Mouse (Mus musculus) gastrocnemius, postnatal 14 days (tissue): ENCODE measurements around the gene Myo1f. TPM values are rescaled to one million over a fixed set of nuclear protein-coding genes. Genes with fewer than 3 reads are reported as not detected.

Source experiments
- DNase-seq: peaks from one replicate; pipeline ENCODE4 v3.0.0; 2021; ENCODE audit warnings: mixed read lengths
- intact Hi-C: fragments of 180-260 bp; cut with DNase I; formaldehyde crosslinking; loops from one replicate; pipeline ENCODE4 v1.15.1; 2025; ENCODE audit warnings: low total_unique reads
- long read RNA-seq, 2 experiments: library from polyadenylated mRNA; stranded (forward); transcript quantifications; one replicate each; pipeline ENCODE4 v2.0.0; 2021
- total RNA-seq, 2 experiments: library from RNA; stranded (reverse); gene quantifications; 2 replicates each; pipeline ENCODE4 v1.2.3; 2021

The Myo1f gene
- 1 to 10 TPM in 1 of 2 experiments, under 1 TPM in 1; 0.93 to 1.4 TPM for total RNA-seq
- long read RNA-seq, experiment 1, partial matches to known transcripts, result 0 of 2 reads
- long read RNA-seq, experiment 1, other reads (novel, unspliced or antisense), result 0 of 2 reads
- long read RNA-seq, experiment 2, partial matches to known transcripts, result 0 of 2 reads
- long read RNA-seq, experiment 2, other reads (novel, unspliced or antisense), result 1 of 2 reads

- intact Hi-C loops, result no loop called here
- peak; percentile 23 for DNase-seq
These were observed at the start of gene Myo1f for GRCm38 (mm10) chr17:33555223-33555855. Gene Myo1f (plus strand): TSS chr17:33555707.

GRCm38 (mm10) chr17:33508386-33508785, 47.1 kb upstream of the Myo1f start:
- intact Hi-C loops, result no loop called here
- DNase-seq, result no peak

DNA sequence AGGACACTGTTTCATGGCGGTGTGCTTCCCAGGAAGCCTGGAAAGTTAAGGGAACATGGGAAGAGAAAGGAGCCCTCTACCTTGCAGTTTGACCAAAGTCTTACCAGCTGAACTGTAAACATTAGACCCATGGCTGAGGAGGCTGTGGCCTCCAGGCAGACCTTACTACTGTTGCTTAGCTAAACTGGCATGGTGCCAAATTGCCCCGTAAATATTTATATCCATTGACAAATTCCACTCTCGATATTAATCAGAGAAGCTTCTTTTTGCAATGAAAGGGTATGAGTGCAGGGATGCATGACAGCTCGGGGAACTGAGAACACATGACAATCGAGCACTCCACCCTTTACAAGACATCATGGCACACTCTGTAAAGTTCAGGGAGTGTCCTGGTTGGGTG, 45.3 kb upstream of the Myo1f start:
- intact Hi-C loops, result no loop called here
- no peak for DNase-seq

DNA sequence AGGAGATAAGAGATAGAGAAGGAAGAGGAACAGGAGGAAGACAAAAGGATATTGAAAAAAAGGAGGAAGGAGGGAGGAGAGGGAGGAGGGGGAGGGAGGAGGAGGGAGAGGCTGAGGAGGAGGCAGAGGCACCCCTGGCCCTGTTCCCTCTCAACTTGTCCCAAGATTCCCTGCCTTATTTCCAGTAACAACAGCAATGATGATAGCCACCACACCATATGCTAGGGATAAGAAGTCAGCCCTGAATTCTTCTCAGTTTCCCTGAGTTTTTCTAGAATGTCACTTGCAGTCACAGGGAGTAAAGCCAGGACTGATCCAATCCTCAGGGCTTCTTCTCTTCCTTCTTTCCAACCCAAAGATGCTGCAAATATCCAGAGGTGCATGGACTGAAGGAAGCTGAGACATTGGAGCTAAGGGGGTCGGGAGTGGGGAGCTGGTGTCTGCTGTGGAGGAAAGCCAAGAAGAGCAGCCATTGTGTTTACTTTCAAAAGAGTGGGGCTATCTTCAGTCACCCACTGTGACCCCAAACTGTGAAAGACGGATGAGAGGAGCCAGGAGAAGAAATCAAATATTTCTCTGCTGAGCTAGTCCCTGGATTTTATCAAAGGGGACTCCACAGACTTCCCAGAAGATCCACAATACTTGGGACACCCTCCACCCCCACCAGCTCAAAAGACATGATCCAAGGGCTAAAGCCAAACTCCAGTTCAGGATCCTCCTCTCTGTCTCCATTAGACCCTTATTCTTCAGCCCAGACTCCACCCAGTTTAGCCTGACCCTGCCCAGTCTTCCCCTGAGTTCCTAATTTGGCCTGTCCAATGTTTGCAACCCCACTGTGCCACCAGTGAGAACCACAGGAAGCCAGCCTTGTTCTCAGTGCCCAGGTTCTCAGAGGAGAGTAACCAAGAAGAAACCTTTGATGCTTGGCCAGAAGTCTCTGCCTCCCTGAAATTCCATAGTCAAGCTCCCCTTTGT, 42.8 kb upstream of the Myo1f start:
- intact Hi-C loops, result no loop called here
- no peak for DNase-seq

- intact Hi-C loops, result no loop called here
- DNase-seq, result no peak
These were observed 41.6 kb upstream of the Myo1f start for GRCm38 (mm10) chr17:33513874-33514273.

DNA sequence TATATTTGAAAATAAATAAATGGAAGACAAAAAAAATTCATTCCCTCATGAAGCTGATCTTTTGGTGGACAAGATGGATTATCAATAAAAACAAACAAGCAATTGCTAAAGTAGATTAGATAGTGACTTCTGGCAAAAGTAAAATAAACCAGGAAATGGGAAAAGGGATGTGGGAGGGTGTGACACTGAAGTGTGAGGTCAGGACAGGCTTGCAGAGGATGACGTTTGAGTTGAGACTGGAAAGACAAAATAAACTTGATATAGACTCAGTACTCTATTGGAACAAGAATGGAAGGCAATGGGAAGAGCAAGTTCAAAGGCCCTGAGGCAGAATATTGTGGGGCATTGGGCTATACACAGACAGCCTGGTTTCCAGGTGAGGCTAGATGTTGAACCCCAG, 35.1 kb upstream of the Myo1f start:
- intact Hi-C loops, result no loop called here
- no peak for DNase-seq

GRCm38 (mm10) chr17:33523431-33523917, 32.0 kb upstream of the Myo1f start:
- no peak for DNase-seq
- intact Hi-C loops, result no loop called here

- peak; percentile 85 for DNase-seq
- intact Hi-C loops, result no loop called here
These were observed 31.4 kb upstream of the Myo1f start, which contains the start of gene Adamts10 for GRCm38 (mm10) chr17:33523918-33524755. Gene Adamts10 (plus strand): TSS chr17:33524204.

DNA sequence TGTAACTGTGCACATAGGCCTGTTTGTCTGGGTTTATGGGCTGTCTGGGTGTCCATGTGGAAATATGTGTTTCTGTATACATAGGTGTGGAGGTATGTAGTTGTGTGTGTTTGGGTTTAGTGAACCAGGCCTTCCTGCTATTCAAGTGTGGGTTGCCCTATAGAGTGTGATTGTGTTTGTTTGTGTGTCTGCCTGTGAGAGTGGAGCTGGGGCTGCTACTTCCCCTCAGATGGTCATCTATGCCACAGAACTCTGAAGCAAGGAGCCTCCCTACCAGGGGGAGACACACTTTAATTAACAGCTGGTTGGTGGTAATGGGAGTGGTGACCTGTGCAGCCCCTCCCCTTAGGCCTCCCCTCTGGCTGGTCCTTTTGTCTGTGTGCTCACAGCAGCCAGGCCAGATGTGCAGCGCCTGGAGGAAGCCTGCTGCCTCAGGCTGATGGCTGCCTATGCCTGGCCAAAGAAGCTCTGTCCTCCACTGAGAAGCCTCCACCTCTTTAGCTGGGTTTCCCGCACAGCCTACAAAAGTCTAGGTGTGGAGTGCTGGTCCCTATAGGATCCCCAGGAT, 30.6 kb upstream of the Myo1f start:
- peak; percentile 40 for DNase-seq
- intact Hi-C loops, result no loop called here

GRCm38 (mm10) chr17:33526506-33526905, 29.0 kb upstream of the Myo1f start:
- intact Hi-C loops, result no loop called here

DNA sequence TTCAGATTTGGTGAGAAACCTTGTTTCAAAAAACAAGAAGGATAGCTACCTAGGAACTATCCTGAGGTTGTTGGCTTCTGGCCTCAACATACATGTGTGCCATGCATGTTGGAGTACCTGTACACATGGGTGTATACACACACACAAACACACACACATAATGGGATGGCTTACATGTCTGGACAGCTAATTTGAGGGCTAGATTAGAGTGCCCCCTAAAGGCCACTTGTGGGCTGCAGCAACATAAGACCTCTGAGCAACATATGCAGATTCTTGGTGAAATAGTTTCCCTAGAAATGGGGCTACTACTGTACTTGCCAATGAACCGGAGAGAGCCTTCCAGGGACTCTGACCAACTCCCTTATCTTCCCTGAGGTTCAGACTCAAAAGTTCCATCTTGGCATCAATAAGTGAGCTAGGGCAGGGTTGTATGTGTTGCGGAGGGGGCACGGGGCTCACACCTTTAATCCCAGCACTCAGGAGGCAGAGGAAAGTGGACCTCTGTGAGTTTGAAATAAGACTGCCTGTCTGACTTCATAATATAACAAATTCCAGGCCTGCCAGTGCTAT, 16.3 kb upstream of the Myo1f start:
- intact Hi-C loops, result loop anchor here (2.0 kb wide), 1 partner anchor 98 kb away; no protein-coding TSS in a partner anchor
- DNase-seq, result no peak

More at GRCm38 (mm10) chr17:33526506-33526905, 29.0 kb upstream of the Myo1f start:
- peak; percentile 22 for DNase-seq

DNA sequence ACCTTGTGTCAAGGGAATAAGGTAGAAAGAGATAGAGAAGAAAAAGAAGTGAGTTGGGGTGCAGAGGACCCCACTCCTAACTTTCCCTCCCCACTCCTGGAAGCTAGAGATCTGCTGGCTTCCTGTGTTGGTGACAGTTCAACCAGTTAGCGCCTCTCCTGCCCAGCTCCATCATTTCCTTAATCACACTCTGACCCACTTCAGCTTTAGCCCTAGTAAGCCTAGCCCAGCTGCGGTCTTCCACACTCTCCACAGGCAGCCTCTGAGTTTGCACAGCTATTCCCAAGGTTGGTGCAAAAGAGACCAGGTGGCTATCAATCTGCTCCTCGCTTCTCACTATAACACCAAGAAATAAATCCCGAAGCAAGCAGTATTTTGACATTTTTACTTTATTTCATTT, 15.6 kb upstream of the Myo1f start:
- intact Hi-C loops, result loop anchor here (2.0 kb wide), 1 partner anchor 99 kb away; no protein-coding TSS in a partner anchor
- DNase-seq, result no peak

- no peak for DNase-seq
- intact Hi-C loops, result no loop called here
These were observed 6.3 kb upstream of the Myo1f start for GRCm38 (mm10) chr17:33549212-33549611.

DNA sequence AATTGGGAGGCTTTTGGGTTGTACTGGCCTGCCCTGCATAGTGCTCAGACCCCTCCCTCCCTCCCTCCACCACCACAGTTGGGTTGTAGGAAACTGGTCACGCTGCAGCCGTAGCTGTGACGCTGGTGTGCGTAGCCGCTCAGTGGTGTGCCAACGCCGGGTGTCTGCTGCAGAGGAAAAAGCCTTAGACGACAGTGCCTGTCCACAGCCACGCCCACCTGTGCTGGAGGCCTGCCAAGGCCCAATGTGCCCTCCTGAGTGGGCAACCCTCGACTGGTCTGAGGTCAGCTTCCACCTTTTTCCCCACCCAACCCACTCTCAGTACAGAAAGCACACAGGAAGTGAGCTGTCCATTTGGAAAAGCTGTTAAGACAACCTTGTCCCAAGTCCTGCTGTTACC, 5.1 kb upstream of the Myo1f start:
- peak; percentile 17 for DNase-seq
- intact Hi-C loops, result no loop called here

DNA sequence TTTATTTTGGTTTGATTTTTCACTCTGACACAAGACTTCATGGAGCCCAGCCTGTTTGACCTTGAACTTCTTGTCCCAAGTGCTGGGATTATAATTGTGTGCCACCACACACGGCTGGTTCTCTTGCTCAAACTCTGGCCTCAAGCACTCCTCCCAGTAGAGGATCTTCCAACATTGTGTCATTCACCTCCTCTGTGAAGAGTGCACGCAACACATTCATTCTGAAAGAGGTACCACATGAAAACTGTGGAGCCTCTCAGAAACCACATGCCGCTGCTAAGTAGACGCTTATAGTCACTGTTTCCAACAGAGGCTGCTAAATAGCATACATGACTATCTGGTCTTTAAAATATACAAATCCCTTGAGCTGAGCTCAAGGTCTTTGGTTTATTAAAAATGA, 3.4 kb upstream of the Myo1f start:
- intact Hi-C loops, result no loop called here
- DNase-seq, result no peak

DNA sequence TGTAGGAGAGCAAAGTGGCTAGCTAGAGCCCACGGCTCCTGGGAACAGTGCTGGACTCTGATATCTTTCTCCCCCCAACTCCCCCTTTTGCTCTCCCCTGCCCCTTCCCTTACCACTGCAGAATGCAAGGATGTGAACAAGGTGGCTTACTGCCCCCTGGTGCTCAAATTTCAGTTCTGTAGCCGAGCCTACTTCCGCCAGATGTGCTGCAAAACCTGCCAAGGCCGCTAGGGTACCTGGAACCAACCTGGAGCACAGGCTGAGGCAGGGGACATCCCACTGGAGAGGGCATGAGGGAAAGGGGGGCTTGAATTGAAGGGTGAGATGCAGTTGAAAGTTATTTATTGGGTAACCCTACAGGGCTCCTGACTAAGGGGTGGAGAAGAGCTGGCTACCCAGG, 2.5 kb upstream of the Myo1f start:
- peak; percentile 24 for DNase-seq
- intact Hi-C loops, result no loop called here

GRCm38 (mm10) chr17:33554536-33554935, 971 bp upstream of the Myo1f start:
- intact Hi-C loops, result no loop called here
- DNase-seq, result no peak

GRCm38 (mm10) chr17:33557922-33558321, 2.4 kb downstream of the Myo1f start:
- intact Hi-C loops, result no loop called here
- no peak for DNase-seq
